ENCODE assay signal across 7 mouse cellular contexts in genomic region chr13:21721757-21722372, GRCm38 (mm10). TPM values are rescaled to one million over a fixed set of nuclear protein-coding genes. Genes with fewer than 3 reads are reported as not detected.
DNase-seq lines count a peak whose midpoint lies in the region; ATAC-seq lines count a peak whose summit lies in the region.
"Not testable (repeated sequence)": the region's sequence is repeated elsewhere in the genome, so short reads cannot be mapped to it uniquely, and the experiment has no call there.

TSS of gene Hist1h2bm (plus strand) at chr13:21722044.

- peaks cover 31% of the 10 kb centered on the region for H3K4me1 ChIP-seq in embryonic facial prominence, embryonic 10.5 days
- peaks cover 17% of the 10 kb centered on the region for H3K4me1 ChIP-seq in intestine, embryonic 16.5 days (ENCODE audit: control insufficient read depth, insufficient read depth, low read length)

- peak within 1 kb of the TSS; percentile 60 for H3K4me2 ChIP-seq in intestine, embryonic 16.5 days (ENCODE audit: low read depth, low read length)

- peak; percentile 58 for DNase-seq in adrenal gland, postnatal 14 days
- peak; percentile 82 for DNase-seq in embryonic facial prominence, embryonic 10.5 days (ENCODE audit: low spot score)
- DNase-seq in left cerebral cortex, postnatal 14 days (ENCODE audit: low spot score in 2 of 2): peak; percentile 75 to 89
- DNase-seq in right cerebral cortex, postnatal 25 days: peak; percentile 54

- H3K36me3 ChIP-seq in embryonic facial prominence, embryonic 10.5 days (replicated peaks); intestine, embryonic 16.5 days (ENCODE audit: control insufficient read depth, insufficient read depth, low read length): not testable (repeated sequence)

- peak within 1 kb of the TSS; percentile 96 for H3K27ac ChIP-seq in embryonic facial prominence, embryonic 10.5 days (replicated peaks)
- H3K27ac ChIP-seq in intestine, embryonic 16.5 days (ENCODE audit: low read length): peak within 1 kb of the TSS; percentile 80

- H3K4me3 ChIP-seq in embryonic facial prominence, embryonic 10.5 days: peak within 1 kb of the TSS; percentile 57
- peak within 1 kb of the TSS; percentile 49 for H3K4me3 ChIP-seq in intestine, embryonic 16.5 days (ENCODE audit: low read length)

- H3K9ac ChIP-seq in intestine, embryonic 16.5 days (ENCODE audit: low read depth, low read length): peak within 1 kb of the TSS; percentile 59

- WGBS in embryonic facial prominence, embryonic 10.5 days: under 1% methylated on average over 37 of the region's 37 CpGs
- under 1% methylated on average over 34 of the region's 37 CpGs for WGBS in intestine, embryonic 16.5 days

- not testable (repeated sequence) for H3K9me3 ChIP-seq in embryonic facial prominence, embryonic 10.5 days; intestine, embryonic 16.5 days (ENCODE audit: control insufficient read depth, low read length)

- peak; percentile 94 for ATAC-seq in granulocyte monocyte progenitor cell, adult 5-6 weeks (replicated peaks; ENCODE audit: poor library complexity, severe bottlenecking)
- peak; percentile 97 for ATAC-seq in intestine, embryonic 16.5 days
- peak; percentile 87 for ATAC-seq in megakaryocyte progenitor cell, adult 5-6 weeks (replicated peaks; ENCODE audit: poor library complexity)

- intact Hi-C loops in left cerebral cortex, postnatal 14 days (cut with DNase I): not testable (repeated sequence)

- H3K27me3 ChIP-seq in embryonic facial prominence, embryonic 10.5 days (replicated peaks; ENCODE audit: low read depth, poor library complexity, severe bottlenecking); intestine, embryonic 16.5 days (replicated peaks; ENCODE audit: control insufficient read depth, insufficient read depth, low read length): not testable (repeated sequence)

RNA-seq across cellular contexts. Expression of gene Hist1h2bm, which starts in this region (rescaled TPM):
- 57.9 and 74.0 TPM in 2 replicates for total RNA-seq in adrenal gland, postnatal 14 days (2021)
- polyA plus RNA-seq in embryonic facial prominence, embryonic 10.5 days (2016; fragmentation: Nextera tagmentation; extraction: Ambion mirVana): 5.7 and 6.0 TPM in 2 replicates
- 123 and 125 TPM in 2 replicates for total RNA-seq in granulocyte monocyte progenitor cell, adult 5-6 weeks (2014; fragmentation: Nextera tagmentation)
- total RNA-seq in granulocyte monocyte progenitor cell, adult 5-6 weeks (2017): 554 and 641 TPM in 2 replicates
- 1.7 and 3.5 TPM in 2 replicates for polyA plus RNA-seq in intestine, embryonic 16.5 days (2015; fragmentation: Nextera tagmentation; extraction: Ambion mirVana)
- 1 to 10 TPM; 4.9 to 7.8 TPM for total RNA-seq in left cerebral cortex, postnatal 14 days (2021)
- 116 and 137 TPM in 2 replicates for total RNA-seq in megakaryocyte progenitor cell, adult 5-6 weeks (2015)
- 542 and 561 TPM in 2 replicates for total RNA-seq in megakaryocyte progenitor cell, adult 5-6 weeks (2017)

Comparison
In these comparisons a context has a peak if more than half of its experiments do, and no peak if none do; other contexts are left out.
1. Peak in every context shown above with its lines: DNase-seq, ATAC-seq, H3K4me3 ChIP-seq and H3K27ac ChIP-seq.